Mouse (Mus musculus): Measurements from ENCODE around the gene Tssc4.

Tssc4 gene

GRCm38 (mm10) chr7:143046358-143046757 is 22.7 kb upstream of the Tssc4 start:
- peak; percentile 84 for DNase-seq

GRCm38 (mm10) chr7:143049331-143049730 is 19.7 kb upstream of the Tssc4 start:
- peak; percentile 85 for DNase-seq

GRCm38 (mm10) chr7:143049841-143050816 is 18.9 kb upstream of the Tssc4 start:
- DNase-seq = peak; percentile 97

- no peak for DNase-seq
Observed at GRCm38 (mm10) chr7:143051316-143051715, 17.7 kb upstream of the Tssc4 start.

- peak; percentile 99 for DNase-seq
Observed at GRCm38 (mm10) chr7:143052626-143053007, 16.4 kb upstream of the Tssc4 start, which contains the start of gene Cd81. Gene Cd81, plus strand, starts transcription at chr7:143052739.

- DNase-seq = peak; percentile 98
Observed at GRCm38 (mm10) chr7:143053008-143053899, 15.8 kb upstream of the Tssc4 start.

DNA sequence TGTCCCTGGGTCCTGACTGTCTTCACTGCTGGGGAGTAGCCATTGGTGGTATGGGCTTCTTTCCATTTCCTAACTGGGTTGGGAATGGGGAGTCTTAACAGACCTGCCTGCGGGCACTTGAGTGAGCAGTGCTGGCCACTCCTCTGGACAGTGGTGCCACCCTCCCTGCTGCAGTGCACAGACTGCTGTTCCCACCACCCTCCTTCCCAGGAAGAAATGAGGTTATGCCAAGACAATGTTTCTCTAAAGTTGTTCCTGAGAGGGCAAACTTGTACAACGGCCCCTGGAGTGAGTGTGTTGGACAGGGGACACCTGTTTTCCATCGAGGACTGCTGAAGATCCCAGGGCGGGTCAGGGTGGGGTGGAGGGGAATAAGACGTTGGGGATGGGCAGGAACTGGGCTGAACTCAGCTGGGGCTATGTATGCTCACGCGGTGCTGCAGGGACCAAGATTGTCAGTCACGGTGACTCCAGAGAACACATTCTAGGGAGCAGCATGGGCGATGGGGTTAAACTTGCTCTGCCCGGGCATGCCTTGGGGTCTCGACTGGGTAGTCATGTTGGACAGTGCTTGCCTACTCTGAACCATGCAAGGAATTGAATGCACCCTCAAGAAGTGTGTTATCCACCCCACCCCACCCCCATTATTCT is 15.0 kb upstream of the Tssc4 start:
- DNase-seq = peak; percentile 94

DNA sequence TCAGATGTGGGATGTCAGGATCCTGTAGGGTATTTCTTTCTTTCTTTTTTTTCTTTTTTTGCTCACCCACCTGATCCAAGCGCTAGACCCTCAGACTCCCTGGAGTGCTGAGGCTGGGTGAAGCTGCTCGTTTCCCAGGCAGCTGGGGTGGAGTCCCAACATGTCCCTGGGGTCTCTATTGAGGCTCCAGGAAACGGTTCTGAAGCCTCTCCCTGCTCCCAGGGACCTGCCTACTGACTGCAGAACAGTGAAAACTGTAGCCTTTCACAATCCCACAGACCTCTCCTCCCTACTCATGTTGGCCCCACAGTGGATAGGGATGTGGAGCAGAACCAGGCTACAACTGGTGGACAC is 14.5 kb upstream of the Tssc4 start:
- peak; percentile 96 for DNase-seq

DNA sequence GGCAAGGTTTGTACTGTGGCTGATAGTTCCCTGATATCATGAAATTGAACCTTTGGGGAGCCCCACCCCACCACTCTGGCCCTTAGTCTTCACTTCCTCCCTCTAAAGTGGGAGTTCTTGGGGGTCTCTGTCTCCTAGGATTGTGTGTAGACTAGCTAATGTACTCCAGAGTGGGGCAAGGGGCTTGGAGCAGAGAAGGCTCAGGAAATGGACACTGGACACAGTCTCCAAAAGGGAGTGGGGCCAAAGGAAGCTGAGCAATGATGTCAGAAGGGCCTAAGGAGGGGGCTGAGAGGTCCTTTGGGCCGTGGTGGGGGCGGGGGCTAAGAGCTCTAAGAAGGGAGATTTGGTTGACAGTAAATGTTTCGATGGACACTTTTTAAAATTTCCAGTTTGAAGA is 14.0 kb upstream of the Tssc4 start:
- DNase-seq = peak; percentile 93

- DNase-seq = peak; percentile 95
Observed at GRCm38 (mm10) chr7:143055499-143056186, 13.4 kb upstream of the Tssc4 start.

GRCm38 (mm10) chr7:143057023-143057422 is 12.0 kb upstream of the Tssc4 start:
- peak; percentile 92 for DNase-seq

DNA sequence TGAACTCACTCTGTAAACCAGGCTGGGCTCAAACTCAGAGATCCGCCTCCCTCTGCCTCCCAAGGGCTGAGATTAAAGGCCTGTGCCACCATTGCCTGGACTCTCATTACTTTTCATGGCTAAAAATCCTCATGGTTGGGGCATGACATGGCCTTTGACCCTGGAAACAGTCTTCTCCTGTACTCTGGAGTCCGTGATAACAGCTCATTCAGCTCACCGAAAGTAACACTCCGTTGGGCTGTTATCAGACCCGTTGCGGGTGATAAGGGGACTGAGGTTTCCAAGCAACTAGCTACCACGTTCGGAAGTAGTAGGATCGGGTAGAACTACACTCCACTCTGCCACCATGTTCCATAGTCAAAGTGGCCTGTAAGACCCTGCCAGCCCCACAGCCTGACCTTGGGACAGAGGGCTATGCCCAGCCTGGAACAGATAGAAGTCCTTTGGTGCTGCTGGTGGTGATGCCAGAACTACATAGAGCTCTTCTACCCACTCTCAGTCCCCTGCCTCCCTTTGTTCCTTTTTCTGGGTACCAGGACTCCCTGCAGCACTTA is 11.3 kb upstream of the Tssc4 start:
- peak; percentile 95 for DNase-seq

DNA sequence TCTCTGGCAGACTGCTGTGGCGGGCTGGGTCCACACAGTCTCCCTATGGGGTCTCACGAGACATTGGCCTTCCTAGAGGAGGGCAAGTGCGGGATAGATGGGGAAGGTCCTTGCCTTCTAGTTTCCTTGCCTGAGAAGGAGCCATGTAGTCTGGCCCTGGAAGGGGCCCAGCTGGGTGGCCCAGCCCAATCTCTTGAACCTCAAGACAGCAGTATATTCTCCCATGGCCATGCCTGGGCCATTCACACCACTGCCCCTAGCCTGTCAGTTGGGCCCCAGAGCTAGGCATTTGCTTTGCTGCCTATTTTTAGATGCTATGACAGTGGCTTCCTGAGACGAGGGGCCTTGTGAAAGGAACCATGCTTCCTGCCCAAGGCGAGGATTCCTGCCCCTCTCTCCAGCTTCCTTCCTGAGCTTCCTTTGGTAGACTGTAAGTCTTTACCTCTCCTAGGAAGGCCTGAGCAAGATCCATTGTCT is 10.8 kb upstream of the Tssc4 start:
- DNase-seq = peak; percentile 98

DNA sequence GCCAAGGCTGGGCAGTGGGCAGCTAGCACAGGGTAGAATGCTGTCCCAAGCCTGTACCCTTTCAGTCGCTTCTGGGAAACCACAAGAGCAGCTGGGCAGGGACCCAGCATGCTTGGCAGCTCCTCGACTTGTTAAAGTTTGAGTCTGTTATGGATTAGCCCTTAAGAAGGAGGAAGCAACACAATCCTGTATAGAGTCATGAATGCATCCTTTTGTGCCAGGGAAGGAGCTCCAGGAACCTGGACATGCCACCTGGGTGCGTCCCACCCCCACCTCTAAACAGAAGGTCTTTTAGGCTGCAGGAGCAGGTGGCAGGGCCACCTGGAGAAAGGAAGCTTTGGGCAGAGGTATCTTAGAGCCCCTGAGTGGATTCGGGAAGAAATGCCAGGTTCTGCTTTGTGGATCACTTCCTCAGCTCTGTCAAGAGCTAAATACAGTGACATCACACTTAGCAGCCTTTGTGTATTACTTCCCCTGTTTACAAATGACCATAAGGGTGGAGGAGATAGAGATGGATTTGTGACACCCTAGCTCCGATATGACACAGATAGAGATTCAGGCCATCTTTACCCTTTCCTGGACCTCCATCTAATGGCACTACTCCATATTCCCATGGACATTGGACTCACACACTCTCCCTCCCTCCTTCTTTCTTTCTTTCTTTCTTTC is 9.7 kb upstream of the Tssc4 start:
- peak; percentile 97 for DNase-seq

- DNase-seq = peak; percentile 95
Observed at GRCm38 (mm10) chr7:143062704-143063103, 6.3 kb upstream of the Tssc4 start.

DNA sequence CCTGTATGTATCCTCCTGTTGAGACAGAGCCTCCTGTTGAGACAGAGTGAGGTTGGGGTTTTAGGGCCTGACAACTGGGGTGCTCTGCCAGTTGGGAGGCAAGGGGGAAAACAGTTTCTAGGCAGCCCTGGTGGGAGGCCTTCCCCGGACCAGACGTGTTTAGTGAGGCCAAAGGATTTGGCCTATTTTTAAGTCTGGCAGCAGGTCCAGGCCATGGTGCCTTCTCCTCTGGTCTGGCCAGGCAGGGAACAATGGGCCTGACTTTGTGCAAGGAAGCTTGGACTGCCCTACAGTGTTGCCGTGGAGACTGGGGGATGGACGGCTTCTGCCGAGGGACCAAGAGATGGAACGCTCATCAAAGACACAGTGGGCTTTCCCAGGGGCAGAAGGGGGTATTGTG is 4.8 kb upstream of the Tssc4 start:
- no peak for DNase-seq

- DNase-seq = no peak
Observed at GRCm38 (mm10) chr7:143065692-143066091, 3.4 kb upstream of the Tssc4 start.

DNA sequence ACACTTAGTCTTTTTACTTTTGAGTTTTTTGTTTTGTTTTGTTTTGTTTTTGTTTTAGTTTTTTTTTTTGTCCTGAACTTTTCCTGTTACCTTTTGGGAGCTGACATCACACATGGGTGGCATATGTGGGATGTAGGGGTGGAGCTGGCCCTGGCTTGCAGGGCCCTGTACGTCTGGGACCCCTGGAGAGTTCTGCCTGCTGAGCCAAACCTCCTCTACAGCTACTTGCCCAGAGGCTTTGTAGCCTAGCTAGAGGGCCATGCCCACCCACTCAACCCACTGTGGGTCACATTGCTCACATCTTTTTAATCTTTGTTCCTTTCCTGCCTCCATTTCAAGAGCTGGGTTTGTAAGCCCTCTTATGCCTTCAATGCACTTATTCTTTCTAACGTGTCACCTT is 1.6 kb upstream of the Tssc4 start:
- no peak for DNase-seq

- DNase-seq = peak; percentile 95
Observed at GRCm38 (mm10) chr7:143067897-143068296, 1.2 kb upstream of the Tssc4 start.

DNA sequence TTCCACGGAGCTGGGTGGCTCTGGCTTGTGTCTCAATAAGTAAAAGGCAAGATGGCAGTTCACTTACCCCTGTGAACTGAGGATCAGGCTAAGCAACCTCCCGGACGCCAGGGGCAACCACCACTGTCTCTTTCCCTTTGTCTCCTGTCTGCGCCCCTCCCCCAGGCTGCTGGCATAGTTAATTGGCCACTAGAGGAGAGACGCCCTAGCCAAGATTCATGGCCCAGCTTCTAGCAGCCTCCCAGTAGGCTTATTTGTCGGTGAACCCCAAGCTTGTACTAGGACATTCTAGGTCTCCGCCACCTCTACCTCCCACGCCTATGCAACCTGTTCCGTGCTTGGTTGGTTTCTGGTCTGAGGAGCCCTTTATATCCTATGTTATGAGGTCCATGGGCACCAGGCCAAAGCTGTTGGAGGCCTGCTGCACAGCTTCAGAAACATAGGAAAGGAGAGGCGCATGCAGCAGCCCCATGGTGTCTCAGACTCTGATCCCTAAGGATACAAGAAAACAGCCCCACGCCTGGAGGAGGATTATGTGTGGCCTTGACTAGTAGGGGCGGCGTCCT is 650 bp upstream of the Tssc4 start:
- DNase-seq = no peak
